Mouse (Mus musculus) hindbrain, postnatal 0 days (tissue): Measurements from ENCODE around the gene Mapk7. TPM values are rescaled to one million over a fixed set of nuclear protein-coding genes. Genes with fewer than 3 reads are reported as not detected.

Experiments used
- ATAC-seq: fragments of 200-750 bp; cut with Nextera tagmentation; 2 replicates; pipeline ENCODE4 v1.8.0; 2017; ENCODE audit warnings: mild to moderate bottlenecking, moderate TSS enrichment, moderate library complexity
- DNase-seq: peaks from one replicate; pipeline ENCODE4 v3.0.0-alpha.2; 2015; ENCODE audit warnings: low spot score
- H3K27ac ChIP-seq: fragments of 300-500 bp; sonication (generic); 2 replicates; pipeline ENCODE4 v1.5.1; 2014; ENCODE audit warnings: mild to moderate bottlenecking
- H3K27me3 ChIP-seq: fragments of 300-500 bp; sonication (generic); 2 replicates; pipeline ENCODE4 v1.6.1; 2014; ENCODE audit warnings: low read length, mixed read lengths; ENCODE audit not compliant: insufficient read depth
- H3K36me3 ChIP-seq: fragments of 300-500 bp; sonication (generic); 2 replicates; pipeline ENCODE4 v1.6.1; 2014; ENCODE audit warnings: low read length, mixed read lengths; ENCODE audit not compliant: insufficient read depth
- H3K4me1 ChIP-seq: fragments of 300-500 bp; sonication (generic); 2 replicates; pipeline ENCODE4 v1.6.1; 2014; ENCODE audit warnings: antibody characterized with exemption, low read length, mixed read lengths; ENCODE audit not compliant: insufficient read depth
- H3K4me2 ChIP-seq: fragments of 300-500 bp; sonication (generic); 2 replicates; pipeline ENCODE4 v1.6.1; 2014; ENCODE audit warnings: low read depth, mild to moderate bottlenecking, low read length, moderate library complexity, mixed read lengths
- H3K4me3 ChIP-seq: fragments of 300-500 bp; sonication (generic); 2 replicates; pipeline ENCODE4 v1.5.1; 2014; ENCODE audit warnings: low read length
- H3K9ac ChIP-seq: fragments of 300-500 bp; sonication (generic); replicated peaks from 2 replicates; pipeline ENCODE4 v1.6.1; 2014; ENCODE audit warnings: mild to moderate bottlenecking, low read length, moderate library complexity, mixed read lengths
- H3K9me3 ChIP-seq: fragments of 300-500 bp; sonication (generic); 2 replicates; pipeline ENCODE4 v1.6.1; 2016; ENCODE audit warnings: low read length, mixed read lengths
- CTCF ChIP-seq: IDR thresholded peaks from 2 replicates; pipeline ENCODE4 v1.5.1; 2016; ENCODE audit warnings: antibody characterized with exemption, control low read depth, low read depth
- WGBS: fragments of 180-500 bp; shearing (Covaris S2); extraction: QIAGEN DNeasy Blood & Tissue Kit; methylation state at CpG from one replicate; pipeline ENCODE4 v1.1.7; 2014; 5-methylcytosine and 5-hydroxymethylcytosine counted together
- polyA plus RNA-seq: library from polyadenylated mRNA; unstranded; fragments of >200 nt; fragmentation: Nextera tagmentation; extraction: Ambion mirVana; gene quantifications from 2 replicates; pipeline ENCODE4 v1.2.1, GENCODE M21; 2015
- total RNA-seq: library from RNA; depleted of rRNA; stranded (reverse); fragments of >200 nt; gene quantifications from 2 replicates; pipeline ENCODE4 v1.2.3, GENCODE M21; 2014

Mapk7 gene
- total and polyA plus RNA-seq, 2 experiments from 2014 or later, result 43.1 to 58.8 TPM

- Histone ChIP-seq H3K9me3 (0 out of 2 replicates have a peak, but pooled peaks cover 2% of the 10 kb centered on the region), H3K4me1 (0 out of 2 replicates have a peak, but pooled peaks cover 10% of the 10 kb centered on the region), H3K27ac (no peak overlapping the region), H3K9ac (no peak overlapping the region), H3K4me3 (no peak overlapping the region), H3K4me2 (no peak overlapping the region), H3K36me3 (no peaks in the 10 kb centered on the region), H3K27me3 (no peaks in the 10 kb centered on the region)
- no peak for TF ChIP-seq CTCF
- ATAC-seq (no peak), DNase-seq (no peak)
- 71% methylated on average over 7 of the region's 7 CpGs for WGBS
Measured at GRCm38 (mm10) chr11:61469317-61469917, 24.8 kb downstream of the Mapk7 start.

GRCm38 (mm10) chr11:61468534-61468933 lies 25.7 kb downstream of the Mapk7 start:
- 0 out of 2 replicates have a peak, but pooled peaks cover 10% of the 10 kb centered on the region for H3K4me1 ChIP-seq
- H3K4me3 ChIP-seq, result no peak overlapping the region
- no peak overlapping the region for H3K27ac ChIP-seq
- H3K9ac ChIP-seq, result no peak overlapping the region
- peak; percentile 55; the same call in 1 of the 2 replicates for ATAC-seq
- WGBS, result 70% methylated on average over 4 of the region's 4 CpGs
- DNase-seq, result peak; percentile 48
- H3K4me2 ChIP-seq, result no peak overlapping the region
- no peak for TF ChIP-seq CTCF
- no peaks in the 10 kb centered on the region for H3K27me3 ChIP-seq
- 0 out of 2 replicates have a peak, but pooled peaks cover 2% of the 10 kb centered on the region for H3K9me3 ChIP-seq
- no peaks in the 10 kb centered on the region for H3K36me3 ChIP-seq

GRCm38 (mm10) chr11:61465422-61465821 lies 28.8 kb downstream of the Mapk7 start:
- DNase-seq (peak; percentile 11), ATAC-seq (no peak)
- no peaks in the 10 kb centered on the region for H3K36me3 ChIP-seq
- H3K4me2 ChIP-seq, result no peak overlapping the region
- no peak for TF ChIP-seq CTCF
- H3K9ac ChIP-seq, result no peak overlapping the region
- WGBS, result 45% methylated on average over 4 of the region's 4 CpGs
- H3K4me3 ChIP-seq, result no peak overlapping the region
- 0 out of 2 replicates have a peak, but pooled peaks cover 10% of the 10 kb centered on the region for H3K4me1 ChIP-seq
- 0 out of 2 replicates have a peak, but pooled peaks cover 2% of the 10 kb centered on the region for H3K9me3 ChIP-seq
- H3K27me3 ChIP-seq, result no peaks in the 10 kb centered on the region
- no peak overlapping the region for H3K27ac ChIP-seq

- 0 out of 2 replicates have a peak, but pooled peaks cover 10% of the 10 kb centered on the region for H3K4me1 ChIP-seq
- ATAC-seq (no peak), DNase-seq (no peak)
- WGBS, result 81% methylated on average over 2 of the region's 2 CpGs
- H3K27me3 ChIP-seq, result no peaks in the 10 kb centered on the region
- no peaks in the 10 kb centered on the region for H3K36me3 ChIP-seq
- no peak for TF ChIP-seq CTCF
- no peak overlapping the region for H3K9ac ChIP-seq
- 0 out of 2 replicates have a peak, but pooled peaks cover 2% of the 10 kb centered on the region for H3K9me3 ChIP-seq
- no peak overlapping the region for H3K4me3 ChIP-seq
- no peak overlapping the region for H3K27ac ChIP-seq
- no peak overlapping the region for H3K4me2 ChIP-seq
Measured at GRCm38 (mm10) chr11:61464071-61464470, 30.1 kb downstream of the Mapk7 start.

- H3K9ac ChIP-seq, result no peak overlapping the region
- H3K36me3 ChIP-seq, result no peaks in the 10 kb centered on the region
- no peak overlapping the region for H3K27ac ChIP-seq
- DNase-seq (no peak), ATAC-seq (no peak)
- no peak overlapping the region for H3K4me2 ChIP-seq
- no peak overlapping the region for H3K4me3 ChIP-seq
- 75% methylated on average over 24 of the region's 24 CpGs for WGBS
- H3K27me3 ChIP-seq, result no peaks in the 10 kb centered on the region
- TF ChIP-seq CTCF, result peak; percentile 22; the same call in 1 of the 2 replicates
- H3K9me3 ChIP-seq, result no peaks in the 10 kb centered on the region
- peaks cover 22% of the 10 kb centered on the region for H3K4me1 ChIP-seq
Measured at GRCm38 (mm10) chr11:61449499-61450292, 44.5 kb downstream of the Mapk7 start.

- H3K9me3 ChIP-seq, result no peaks in the 10 kb centered on the region
- H3K4me1 ChIP-seq, result peaks cover 17% of the 10 kb centered on the region
- no peak overlapping the region for H3K4me3 ChIP-seq
- DNase-seq, result peak; percentile 58
- H3K27ac ChIP-seq, result peak overlapping the region; percentile 11; the same call in 1 of the 2 replicates
- H3K27me3 ChIP-seq, result no peaks in the 10 kb centered on the region
- WGBS, result 43% methylated on average over 9 of the region's 9 CpGs
- no peaks in the 10 kb centered on the region for H3K36me3 ChIP-seq
- H3K4me2 ChIP-seq, result no peak overlapping the region
- no peak overlapping the region for H3K9ac ChIP-seq
- 0 out of 2 replicates have a peak, but pooled peaks have one; percentile 16 for ATAC-seq
- TF ChIP-seq CTCF, result no peak
Measured at GRCm38 (mm10) chr11:61448599-61449225, 45.5 kb downstream of the Mapk7 start.
